Mouse (Mus musculus) embryo, embryonic 10 days (tissue): ENCODE results near the gene M6pr.
A peak's percentile ranks its signal among the peaks of the same experiment; 100 is the strongest.

Experiments used
- DNase-seq: peaks from one replicate; pipeline ENCODE4 v3.0.0-alpha.2; 2015; ENCODE audit warnings: low spot score

The M6pr gene

GRCm38 (mm10) chr6:122298223-122298609 is 10.3 kb upstream of the M6pr start:
- DNase-seq = no peak

GRCm38 (mm10) chr6:122299621-122300133 is 8.8 kb upstream of the M6pr start:
- DNase-seq = no peak

DNA sequence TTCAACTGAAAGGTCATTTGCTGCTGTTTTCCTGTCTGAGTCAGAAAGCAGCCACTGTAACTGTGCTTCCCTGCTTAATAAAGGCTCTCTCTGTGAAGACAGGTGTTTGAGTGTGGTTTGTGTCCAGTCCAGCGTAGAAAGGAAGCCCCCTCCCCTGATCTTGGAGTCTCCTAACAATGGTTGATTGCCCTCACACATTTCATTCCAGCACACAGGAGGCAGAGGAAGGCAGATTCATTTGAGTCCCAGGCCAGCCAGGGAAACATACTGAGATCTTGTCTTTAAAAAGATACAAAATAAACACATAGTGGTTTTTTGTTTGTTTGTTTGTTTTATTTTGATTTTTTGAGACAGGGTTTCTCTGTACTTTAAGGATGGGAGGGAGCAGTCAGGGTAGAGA is 6.4 kb upstream of the M6pr start:
- DNase-seq = no peak

- no peak for DNase-seq
Observed at GRCm38 (mm10) chr6:122302661-122303060, 5.9 kb upstream of the M6pr start.

GRCm38 (mm10) chr6:122303526-122303925 is 5.0 kb upstream of the M6pr start:
- no peak for DNase-seq

DNA sequence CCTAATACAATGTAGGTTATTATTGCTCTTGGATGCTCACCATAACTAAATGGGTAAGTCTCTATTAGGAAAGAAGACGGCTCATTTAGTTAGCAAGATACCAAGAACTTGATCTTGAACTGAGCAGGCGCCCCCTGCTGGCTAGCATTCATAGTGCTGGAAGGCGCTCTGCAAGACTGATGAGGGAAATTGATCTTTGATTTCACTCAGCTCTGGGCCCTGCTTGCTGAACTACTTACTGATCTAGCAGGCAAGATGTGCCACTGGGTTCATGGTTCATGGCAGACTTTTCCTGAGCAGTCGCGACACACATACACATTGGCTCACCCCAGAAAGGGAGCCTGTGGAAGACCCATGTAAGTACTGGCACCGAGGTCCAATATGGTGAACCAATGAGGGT is 4.2 kb upstream of the M6pr start:
- DNase-seq = peak; percentile 81

- no peak for DNase-seq
Observed at GRCm38 (mm10) chr6:122304790-122305555, 3.5 kb upstream of the M6pr start.

- DNase-seq = no peak
Observed at GRCm38 (mm10) chr6:122306707-122307106, 1.8 kb upstream of the M6pr start.

DNA sequence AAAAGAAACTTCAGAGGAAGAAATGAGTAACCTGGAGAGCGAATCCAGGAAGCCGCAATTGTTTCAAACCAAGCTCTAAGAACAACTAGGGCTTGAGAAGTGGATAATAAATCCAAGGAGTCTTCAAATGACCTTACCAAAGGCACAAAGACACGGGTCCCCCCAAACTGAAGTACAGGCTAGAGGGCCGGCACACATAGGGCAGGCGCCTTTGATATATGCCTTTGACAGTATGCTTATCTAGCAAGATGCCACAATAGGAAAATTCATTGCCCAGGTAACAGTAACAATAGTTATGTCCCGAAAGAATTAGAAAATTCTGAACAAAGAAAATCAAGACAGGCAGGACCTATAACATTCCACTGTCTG is 400 bp upstream of the M6pr start:
- no peak for DNase-seq

DNA sequence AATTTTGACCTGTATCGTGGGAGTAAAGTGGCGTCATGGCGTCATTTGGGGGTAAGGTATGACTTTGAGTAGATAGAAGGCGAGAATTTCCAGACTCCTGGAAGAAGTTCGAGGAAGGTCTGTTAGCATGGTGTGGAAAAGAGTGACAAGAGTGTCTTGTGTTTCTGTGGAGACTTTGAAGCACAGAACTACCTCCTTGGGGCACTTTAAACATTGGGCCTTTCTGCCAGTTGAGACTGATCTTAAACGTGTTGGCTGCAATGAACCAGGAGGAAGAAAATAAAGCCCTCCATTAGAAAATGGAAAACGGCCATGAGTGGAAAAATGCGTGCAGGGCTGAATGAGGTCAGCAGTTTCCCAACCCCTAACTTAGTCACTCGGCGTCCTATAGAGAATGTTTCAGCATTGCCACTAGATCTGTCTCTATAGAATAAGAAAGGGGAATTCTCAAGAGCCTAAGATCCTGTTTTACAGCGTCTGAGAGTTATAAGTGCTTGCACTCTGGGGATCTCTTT is 983 bp downstream of the M6pr start:
- DNase-seq = no peak

DNA sequence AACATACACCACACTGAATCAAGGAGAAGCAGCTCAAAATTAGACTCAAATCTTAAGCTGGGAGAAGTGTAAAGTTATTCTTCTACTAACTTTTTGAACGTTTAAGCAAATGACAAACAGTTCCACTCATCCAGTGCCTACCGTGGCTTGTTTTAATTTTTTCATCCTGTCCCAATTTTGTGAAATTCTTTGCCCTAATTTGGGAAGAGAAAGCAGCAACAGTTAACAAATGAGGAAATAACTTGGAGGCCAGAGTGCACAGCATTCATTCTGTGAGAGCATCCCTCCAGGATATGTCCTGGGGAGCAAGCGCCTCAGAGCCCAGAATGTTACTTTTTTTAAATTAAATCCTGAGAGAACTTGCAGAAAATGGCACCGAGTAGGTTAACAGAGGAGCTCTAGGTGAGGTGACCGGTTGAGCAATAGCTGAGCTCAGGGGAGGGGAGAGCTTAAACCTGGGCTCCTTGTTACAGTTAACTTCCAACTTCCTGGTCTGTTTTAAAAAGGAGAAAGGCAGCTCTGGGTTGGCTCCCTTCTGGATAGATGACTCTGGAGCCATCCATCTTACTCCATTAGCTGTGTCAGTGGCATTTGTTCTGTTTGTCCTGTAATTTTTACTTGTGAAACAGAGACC is 1.8 kb downstream of the M6pr start:
- no peak for DNase-seq

DNA sequence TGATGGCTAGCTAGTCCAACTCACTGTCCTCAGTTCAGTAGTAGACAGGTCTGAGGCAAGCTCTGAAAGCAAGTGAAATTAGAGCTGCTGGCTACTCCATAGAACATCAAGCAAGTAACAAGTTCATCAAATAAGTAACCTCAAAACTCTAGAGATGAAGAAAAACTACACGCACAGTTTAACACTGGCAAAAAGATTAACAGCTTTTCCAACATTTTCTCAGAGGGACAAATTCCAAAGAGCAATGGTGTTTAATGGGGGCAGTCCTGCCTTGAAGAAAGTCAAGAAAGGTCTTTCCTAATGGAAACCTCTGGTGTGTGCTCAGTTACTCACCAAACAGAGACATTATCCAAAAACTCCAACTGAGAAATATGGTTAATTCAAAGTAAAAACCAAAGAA is 10.2 kb downstream of the M6pr start:
- DNase-seq = no peak

DNA sequence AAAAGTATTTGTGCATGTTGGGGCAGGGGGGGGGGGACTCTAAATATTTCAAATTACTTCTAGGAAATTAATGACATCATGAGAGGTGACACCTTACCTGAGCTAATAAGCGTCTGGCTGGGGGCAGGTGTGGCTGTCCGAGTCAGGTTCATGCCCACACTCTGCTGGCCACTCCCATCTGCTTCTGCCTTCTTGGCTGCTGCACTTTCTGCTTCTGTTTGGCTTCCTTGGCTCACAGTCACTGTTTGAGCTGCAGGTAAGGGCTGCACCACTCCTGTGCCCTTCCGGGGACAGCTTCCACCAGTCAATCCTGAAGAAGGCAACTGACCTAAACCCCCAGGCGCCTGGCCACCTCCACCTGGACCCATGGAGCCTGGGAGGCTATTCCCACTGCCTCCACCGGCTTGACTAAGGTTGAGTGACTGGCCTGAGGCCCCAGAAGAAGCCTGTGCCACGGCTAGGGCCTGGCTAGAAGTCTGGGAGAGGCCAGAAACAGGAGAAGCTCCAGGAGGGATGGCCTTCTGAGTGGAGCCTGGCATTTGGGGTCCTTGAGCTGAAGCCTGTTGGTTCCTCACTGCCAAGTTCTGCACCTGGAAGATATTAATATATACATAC is 16.9 kb downstream of the M6pr start:
- no peak for DNase-seq

DNA sequence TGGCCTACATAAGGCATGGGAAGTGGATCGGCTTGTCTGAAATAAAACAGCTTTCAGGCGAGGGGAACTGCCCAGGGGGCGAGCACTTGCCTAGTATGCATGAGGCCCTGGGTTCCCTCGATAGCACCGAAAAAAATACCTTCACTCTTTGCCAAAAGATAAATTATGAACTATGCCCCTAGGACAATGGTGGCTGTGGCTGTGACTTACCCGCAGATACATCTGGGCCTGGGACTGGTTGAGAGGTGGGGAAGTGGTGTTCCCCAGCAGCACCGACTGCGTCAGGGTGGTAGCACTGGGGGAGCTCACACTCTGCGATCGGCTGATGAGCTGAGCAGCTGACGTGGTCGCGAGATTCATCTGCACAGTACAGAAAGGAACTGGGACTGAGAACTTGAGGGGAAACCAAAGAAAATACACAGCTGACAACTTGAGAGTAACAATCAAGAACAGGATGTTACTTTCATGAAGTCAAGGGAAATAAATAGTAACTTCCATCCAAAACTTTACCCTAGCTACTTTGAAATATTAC is 24.6 kb downstream of the M6pr start:
- DNase-seq = no peak

DNA sequence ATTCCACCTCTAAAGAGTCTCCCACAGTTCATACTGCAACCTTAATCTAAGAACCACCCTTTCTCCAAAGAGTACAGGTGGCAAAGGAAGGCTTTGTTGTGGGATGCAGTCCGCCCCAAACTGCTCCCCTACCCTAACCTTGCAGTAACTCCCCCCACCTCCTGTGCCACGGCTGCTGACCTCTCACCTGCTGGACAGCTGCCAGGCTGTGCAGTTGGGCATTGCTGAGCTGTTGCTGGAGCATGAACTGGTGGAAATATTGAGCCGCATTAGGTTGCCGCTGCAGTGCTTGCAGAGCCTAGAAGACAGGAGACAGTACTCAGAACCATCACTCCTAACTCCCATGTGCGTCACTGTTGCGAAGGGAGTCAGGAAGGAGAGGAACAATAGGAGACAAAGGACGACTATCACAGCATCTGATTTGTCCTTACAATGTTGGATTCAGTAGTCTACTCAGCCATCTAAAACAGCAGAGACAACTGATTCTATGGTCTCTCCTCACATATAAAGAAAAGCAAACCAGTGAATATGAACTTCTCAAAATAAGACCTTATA is 26.3 kb downstream of the M6pr start:
- DNase-seq = no peak

DNA sequence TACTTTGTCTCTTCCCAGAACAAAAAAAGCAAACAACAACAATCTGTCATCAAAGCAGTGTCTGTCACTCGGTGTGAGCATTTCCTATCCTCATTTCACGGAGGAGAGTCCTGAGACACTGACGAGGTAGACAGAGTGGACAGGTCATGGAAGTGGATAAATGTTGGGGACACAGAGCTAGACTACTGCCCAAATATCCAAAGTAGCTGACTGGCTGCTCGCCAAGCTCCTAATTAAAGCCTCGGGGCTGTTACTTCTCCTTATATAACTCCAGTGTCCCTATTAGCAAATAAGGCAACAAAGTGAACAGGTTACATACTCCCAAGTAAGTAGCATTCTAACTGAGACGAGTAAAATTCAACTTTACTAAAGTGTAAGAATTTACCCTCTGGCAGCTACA is 29.0 kb downstream of the M6pr start:
- DNase-seq = no peak

- DNase-seq = peak; percentile 81
Observed at GRCm38 (mm10) chr6:122339047-122339647, 30.6 kb downstream of the M6pr start.

GRCm38 (mm10) chr6:122339648-122340341 is 31.3 kb downstream of the M6pr start:
- DNase-seq = peak; percentile 91

DNA sequence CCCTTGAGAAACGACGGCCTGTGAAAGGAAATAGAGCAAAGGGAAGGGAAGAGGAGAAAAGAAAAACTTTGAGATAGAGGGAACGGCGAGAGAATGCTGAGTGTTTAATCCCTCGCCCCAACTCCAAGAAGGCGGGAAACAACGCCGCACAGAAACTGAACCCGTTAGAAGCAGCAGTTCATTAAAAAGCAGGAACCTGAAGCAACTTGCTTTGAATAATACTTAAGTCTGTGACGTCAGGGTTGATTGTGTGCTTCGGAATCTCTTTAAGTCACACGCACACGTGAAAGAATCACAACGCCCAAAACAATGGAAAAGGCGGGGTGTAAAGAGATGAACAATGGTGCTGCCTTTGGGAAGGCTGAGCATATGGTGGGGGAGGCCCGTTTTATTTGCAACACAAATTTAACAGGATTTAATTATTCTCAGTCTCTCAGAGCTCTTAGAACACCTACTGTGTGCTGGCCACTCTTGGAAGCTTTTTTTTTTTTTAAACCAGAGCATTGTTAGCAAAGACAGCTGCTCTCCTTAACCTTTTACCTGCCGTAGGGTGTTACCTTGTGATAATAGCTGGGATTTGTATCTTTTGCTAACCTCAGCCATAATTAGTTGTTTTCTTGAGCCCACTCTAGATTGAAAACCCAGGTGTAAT is 32.0 kb downstream of the M6pr start, which contains the start of gene Phc1:
TSS of gene Phc1 (minus strand) at position 213 of the 652 bp plus-strand sequence.
- peak; percentile 84 for DNase-seq

DNA sequence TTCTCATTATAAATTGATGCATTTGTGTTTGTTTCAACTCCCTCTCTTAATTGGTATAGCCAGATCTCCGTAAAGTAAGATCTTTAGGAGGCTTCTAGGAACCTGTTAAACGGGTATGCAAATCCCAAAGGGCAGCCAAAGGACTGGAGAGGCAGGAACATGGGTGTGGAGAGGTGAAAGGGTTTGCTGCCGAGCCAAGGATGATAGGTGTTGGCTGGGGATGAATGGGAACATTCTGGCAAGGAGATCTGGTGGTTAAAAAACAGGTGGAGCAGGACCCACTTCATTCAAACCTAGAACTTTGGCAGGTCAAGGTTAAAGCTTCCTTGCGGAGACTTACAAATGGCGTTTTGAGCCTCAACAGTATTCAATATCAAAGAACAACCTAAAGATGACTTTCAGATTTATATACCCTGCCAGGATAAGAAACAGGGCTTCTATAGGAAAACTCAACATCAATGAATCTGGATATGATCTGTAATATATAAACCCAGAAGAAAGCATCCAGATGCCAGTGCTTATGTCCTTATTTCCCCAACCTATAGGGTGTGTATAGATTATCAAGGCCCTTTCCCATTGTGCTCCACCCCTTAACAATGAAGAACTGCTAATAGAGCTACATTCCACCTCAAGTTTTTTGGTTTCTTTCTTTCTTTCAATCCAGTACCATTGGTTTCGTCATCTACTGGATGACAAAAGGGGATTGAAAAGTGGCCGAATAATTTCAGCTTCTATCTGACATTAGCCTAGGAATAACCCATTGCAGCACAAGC is 32.7 kb downstream of the M6pr start:
- DNase-seq = no peak
